Mouse (Mus musculus): Measurements from ENCODE around the gene Gm17374.
"Not testable (repeated sequence)": the region's sequence is repeated elsewhere in the genome, so short reads cannot be mapped to it uniquely, and the experiment has no call there.

GRCm38 (mm10) chr2:140151743-140152142, at the start of gene Gm17374:
- TF ChIP-seq E2F4 (IDR thresholded peaks at IDR 0.05; ENCODE audit: insufficient replicate concordance, low read depth, low read length); TCF12 (IDR thresholded peaks at IDR 0.05; ENCODE audit: low read depth, low read length); CTCF (conservative IDR thresholded peaks at IDR 0.05 in 1 of 2, IDR thresholded peaks at IDR 0.05 in 1 of 2; ENCODE audit: low read depth in 2 of 2, low read length in 2 of 2); USF2 (conservative IDR thresholded peaks at IDR 0.05; ENCODE audit: low read depth, low read length); POLR2A (IDR thresholded peaks at IDR 0.05; ENCODE audit: low read depth, low read length); NELFE (IDR thresholded peaks at IDR 0.05; ENCODE audit: low read depth, low read length); EP300 (IDR thresholded peaks at IDR 0.05; ENCODE audit: low read length); UBTF (IDR thresholded peaks at IDR 0.05; ENCODE audit: low read depth, low read length); ETS1 (conservative IDR thresholded peaks at IDR 0.05; ENCODE audit: low read depth, low read length); ZC3H11A (IDR thresholded peaks at IDR 0.05; ENCODE audit: low read depth, low read length); SIN3A (IDR thresholded peaks at IDR 0.05; ENCODE audit: low read length); CHD2 (IDR thresholded peaks at IDR 0.05; ENCODE audit: low read length); MAFK (IDR thresholded peaks at IDR 0.05; ENCODE audit: insufficient replicate concordance, low read length); BHLHE40 (IDR thresholded peaks at IDR 0.05; ENCODE audit: low read depth, low read length): not testable (repeated sequence)

All from CH12.LX (cell line).